Mouse (Mus musculus) ovary, adult 18-20 months (tissue): ENCODE data around the gene Cdon.
"Not testable (repeated sequence)": the region's sequence is repeated elsewhere in the genome, so short reads cannot be mapped to it uniquely, and the experiment has no call there.

Source experiments
- DNase-seq: peaks from one replicate; pipeline ENCODE4 v3.0.0; 2022; ENCODE audit warnings: low spot score, mixed read lengths

The Cdon gene

GRCm38 (mm10) chr9:35420805-35421719 lies at the start of gene Cdon:
TSS of gene Cdon (plus strand) at chr9:35421128.
- DNase-seq = peak; percentile 89

DNA sequence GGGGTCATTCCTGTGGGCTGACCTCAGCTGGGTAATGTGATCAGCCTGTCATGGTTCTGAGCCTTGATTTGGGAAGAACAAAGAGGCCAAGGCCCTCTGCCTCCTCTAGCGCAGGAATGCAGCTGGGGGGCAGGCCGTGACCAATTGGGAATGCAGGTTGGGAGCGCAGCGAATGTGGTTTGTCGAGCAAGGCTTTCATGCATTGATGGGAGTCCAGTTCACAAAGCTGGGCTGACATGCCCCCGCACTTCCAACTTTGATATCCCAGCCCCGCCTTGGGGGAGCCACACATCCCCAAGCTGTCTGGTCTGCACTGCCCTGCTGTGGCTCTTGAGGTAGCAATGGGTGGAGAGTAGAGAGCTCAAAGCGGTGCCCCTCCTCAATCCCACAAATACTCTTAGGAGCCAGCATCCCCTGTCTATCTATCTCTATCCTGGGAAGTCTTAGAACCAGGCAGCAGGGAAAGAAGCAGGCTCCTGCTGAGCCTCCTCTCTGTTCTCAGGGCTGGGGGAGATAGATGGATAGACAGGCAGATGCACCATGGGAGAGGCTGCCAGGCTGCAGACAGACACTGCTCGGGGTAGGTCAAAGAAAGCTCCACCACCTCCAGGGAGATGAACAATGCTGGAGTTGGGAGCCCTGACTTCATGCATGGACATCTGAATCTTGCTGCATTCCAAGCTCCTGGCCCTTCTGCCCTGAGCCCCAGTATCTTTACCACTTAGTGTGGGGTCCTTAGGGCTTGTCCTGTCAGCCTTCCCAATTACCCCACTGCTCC lies 48.4 kb upstream of the Cdon start:
- no peak for DNase-seq

- no peak for DNase-seq
Observed at GRCm38 (mm10) chr9:35377916-35378315, 43.0 kb upstream of the Cdon start.

GRCm38 (mm10) chr9:35378991-35379390 lies 41.9 kb upstream of the Cdon start:
- DNase-seq = no peak

GRCm38 (mm10) chr9:35399896-35400295 lies 21.0 kb upstream of the Cdon start:
- no peak for DNase-seq

DNA sequence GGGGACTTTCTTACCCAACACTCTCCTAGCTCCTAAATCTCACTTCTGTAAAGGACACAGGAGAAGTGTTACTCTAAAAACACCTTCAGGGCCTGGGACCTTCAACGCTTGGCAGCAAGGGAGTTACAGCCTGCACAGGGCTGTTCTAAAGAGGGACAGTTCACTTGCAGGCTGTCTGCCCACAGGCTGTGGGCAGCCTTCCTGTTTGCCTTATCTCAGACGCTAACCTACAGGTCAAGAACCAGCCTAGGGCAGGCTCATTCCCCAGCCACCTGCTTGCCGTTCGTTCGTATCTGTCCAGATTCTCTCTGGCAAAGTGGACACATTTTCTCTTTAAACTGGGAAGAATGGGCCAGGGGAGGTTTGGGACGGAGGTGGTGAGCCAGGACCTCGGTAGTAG lies 20.5 kb upstream of the Cdon start:
- DNase-seq = no peak

GRCm38 (mm10) chr9:35400831-35401230 lies 20.1 kb upstream of the Cdon start:
- DNase-seq = no peak

- no peak for DNase-seq
Observed at GRCm38 (mm10) chr9:35402584-35402991, 18.3 kb upstream of the Cdon start.

DNA sequence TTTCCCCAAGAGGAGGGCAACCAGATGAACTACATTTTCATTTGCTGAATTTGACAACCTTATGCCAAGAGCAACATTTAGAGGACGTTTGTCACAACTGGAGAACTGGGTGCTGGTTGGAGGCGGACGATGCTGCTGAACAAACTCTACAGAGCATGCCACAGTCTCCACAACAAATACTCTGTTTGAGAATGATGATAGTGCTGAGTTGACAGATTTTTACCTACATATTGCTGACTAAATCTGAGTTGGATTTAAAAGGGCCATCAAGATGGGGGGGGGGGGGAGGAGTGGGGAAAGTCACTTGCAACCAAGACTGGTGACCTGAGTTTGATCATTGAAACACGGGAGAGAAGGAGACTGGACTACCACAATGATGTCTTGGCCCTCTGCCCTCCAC lies 17.4 kb upstream of the Cdon start:
- no peak for DNase-seq

GRCm38 (mm10) chr9:35405038-35405905 lies 15.7 kb upstream of the Cdon start:
- DNase-seq = no peak

- no peak for DNase-seq
Observed at GRCm38 (mm10) chr9:35411225-35411965, 9.5 kb upstream of the Cdon start.

DNA sequence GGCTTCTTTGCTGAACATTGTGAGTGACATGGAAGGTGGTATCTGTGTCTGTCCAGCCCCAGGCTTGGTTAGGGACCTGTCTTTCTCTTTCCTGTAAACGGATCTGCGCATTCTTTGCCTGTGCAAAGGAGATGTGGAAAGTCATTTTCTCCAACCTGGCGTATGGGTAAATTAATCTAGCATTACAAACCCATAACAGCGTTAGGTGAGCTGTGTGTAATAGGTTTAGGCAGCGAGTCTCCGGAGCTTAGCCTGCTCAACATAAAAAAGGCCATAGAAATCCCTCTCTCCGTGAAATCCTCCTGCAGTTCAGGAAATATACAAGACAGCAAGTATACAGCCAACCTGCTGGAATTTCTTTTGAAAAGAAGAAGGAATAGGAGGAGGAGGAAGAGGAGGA lies 9.0 kb upstream of the Cdon start:
- no peak for DNase-seq

GRCm38 (mm10) chr9:35421730-35422235 lies 855 bp downstream of the Cdon start:
- peak; percentile 21 for DNase-seq

- DNase-seq = no peak
Observed at GRCm38 (mm10) chr9:35422405-35422941, 1.5 kb downstream of the Cdon start.

DNA sequence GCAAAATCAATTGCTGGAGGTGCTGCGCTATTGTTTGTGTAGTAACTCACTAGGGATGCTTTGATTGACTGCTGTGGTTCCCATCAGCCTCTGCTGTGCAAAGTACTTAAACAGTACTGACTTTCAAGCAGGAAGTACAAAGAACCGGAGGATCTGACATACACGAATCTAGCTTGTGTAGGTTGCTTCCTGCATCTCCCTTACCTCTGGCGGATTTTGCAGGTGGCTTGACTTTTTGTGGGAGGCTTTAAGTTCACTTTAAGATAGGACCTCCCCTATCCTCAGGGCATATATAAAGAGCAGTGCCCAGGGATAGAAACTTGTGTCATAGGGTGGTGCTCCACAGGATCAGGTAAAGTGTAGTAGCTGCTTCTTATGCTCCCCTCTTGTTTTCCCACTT lies 2.3 kb downstream of the Cdon start:
- DNase-seq = no peak

GRCm38 (mm10) chr9:35424671-35425070 lies 3.7 kb downstream of the Cdon start:
- no peak for DNase-seq

- DNase-seq = no peak
Observed at GRCm38 (mm10) chr9:35430476-35430875, 9.5 kb downstream of the Cdon start.

DNA sequence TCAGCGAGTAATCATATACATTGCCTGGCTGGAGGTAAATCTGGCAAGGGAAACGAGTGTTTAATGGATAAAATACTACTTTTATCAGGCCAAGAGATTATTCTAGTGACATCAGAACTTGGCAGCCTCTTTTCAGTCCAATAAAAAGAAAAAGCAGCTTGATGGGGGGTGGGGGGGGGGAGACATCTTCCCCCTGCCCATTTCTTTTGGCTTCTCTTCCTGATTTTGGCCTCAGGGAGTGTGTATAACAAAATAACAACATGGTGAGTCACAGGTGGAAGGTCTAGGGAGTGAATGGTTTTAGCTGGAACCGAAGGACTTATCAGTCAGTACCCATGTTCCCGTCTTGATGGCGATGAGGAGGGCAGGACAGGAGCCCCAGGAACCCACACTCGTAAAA lies 10.5 kb downstream of the Cdon start:
- no peak for DNase-seq

GRCm38 (mm10) chr9:35432717-35433297 lies 11.9 kb downstream of the Cdon start:
- DNase-seq = not testable (repeated sequence)

GRCm38 (mm10) chr9:35434340-35434739 lies 13.4 kb downstream of the Cdon start:
- DNase-seq = no peak

DNA sequence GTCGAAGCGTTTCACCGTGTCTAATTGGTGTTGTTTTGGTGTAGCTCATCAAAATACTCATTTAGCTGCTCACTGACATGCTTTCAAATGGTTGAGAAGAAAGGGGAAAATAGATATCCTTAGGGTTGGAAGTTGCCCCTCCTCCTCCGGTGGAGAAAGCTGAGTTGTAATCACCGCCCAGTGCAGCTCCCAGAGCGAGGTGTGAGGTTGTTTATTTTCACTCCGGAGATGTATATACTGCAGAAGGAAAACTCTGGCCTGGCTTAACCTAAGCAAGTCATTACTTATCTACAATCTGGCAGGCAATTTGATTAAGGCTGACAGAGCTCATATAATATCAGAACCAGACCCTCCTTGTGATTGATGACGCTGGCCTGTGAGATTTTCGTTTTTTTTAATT lies 14.6 kb downstream of the Cdon start:
- DNase-seq = no peak
